Mouse (Mus musculus) limb, embryonic 14.5 days (tissue): ENCODE data around the gene Macrod2. TPM values are rescaled to one million over a fixed set of nuclear protein-coding genes. Genes with fewer than 3 reads are reported as not detected.

Experiments
- ATAC-seq: fragments of 200-750 bp; cut with Nextera tagmentation; 2 replicates; pipeline ENCODE4 v1.8.0; 2017; ENCODE audit warnings: low read depth, moderate number of reproducible peaks, moderate TSS enrichment; ENCODE audit not compliant: low FRiP score
- DNase-seq: peaks from one replicate; pipeline ENCODE4 v3.0.0-alpha.2; 2015; ENCODE audit warnings: low spot score
- H3K27ac ChIP-seq: fragments of 300-500 bp; sonication (generic); replicated peaks from 2 replicates; pipeline ENCODE4 v1.5.1; 2014; ENCODE audit warnings: low read depth, mild to moderate bottlenecking, low read length, moderate library complexity, mixed read lengths
- H3K27me3 ChIP-seq: fragments of 300-500 bp; sonication (generic); 2 replicates; pipeline ENCODE4 v1.6.1; 2014; ENCODE audit warnings: low read length, mixed read lengths; ENCODE audit not compliant: control insufficient read depth, insufficient read depth
- H3K36me3 ChIP-seq: fragments of 300-500 bp; sonication (generic); 2 replicates; pipeline ENCODE4 v1.6.1; 2014; ENCODE audit warnings: mild to moderate bottlenecking, low read length, moderate library complexity, mixed read lengths; ENCODE audit not compliant: control insufficient read depth, insufficient read depth
- H3K4me1 ChIP-seq: fragments of 300-500 bp; sonication (generic); 2 replicates; pipeline ENCODE4 v1.6.1; 2014; ENCODE audit warnings: antibody characterized with exemption, low read length, mixed read lengths; ENCODE audit not compliant: control insufficient read depth, insufficient read depth
- H3K4me2 ChIP-seq: fragments of 300-500 bp; sonication (generic); replicated peaks from 2 replicates; pipeline ENCODE4 v1.6.1; 2014; ENCODE audit warnings: low read depth, mild to moderate bottlenecking, low read length, moderate library complexity; ENCODE audit not compliant: severe bottlenecking
- H3K4me3 ChIP-seq: fragments of 300-500 bp; sonication (generic); replicated peaks from 2 replicates; pipeline ENCODE4 v1.5.1; 2014; ENCODE audit warnings: low read length
- H3K9ac ChIP-seq: fragments of 300-500 bp; sonication (generic); 2 replicates; pipeline ENCODE4 v1.6.1; 2014; ENCODE audit warnings: mild to moderate bottlenecking, low read depth, low read length, moderate library complexity; ENCODE audit not compliant: severe bottlenecking
- H3K9me3 ChIP-seq: fragments of 300-500 bp; sonication (generic); 2 replicates; pipeline ENCODE4 v1.6.1; 2016; ENCODE audit warnings: low read length; ENCODE audit not compliant: control insufficient read depth
- POLR2A ChIP-seq: fragments of 200-500 bp; IDR thresholded peaks from 2 replicates; pipeline ENCODE4 v1.8.0; 2012; ENCODE audit warnings: inconsistent platforms, mild to moderate bottlenecking, moderate library complexity, borderline replicate concordance; ENCODE audit not compliant: insufficient read depth, insufficient read length; ENCODE audit errors: extremely low read depth
- WGBS: fragments of 180-500 bp; shearing (Covaris S2); extraction: QIAGEN DNeasy Blood & Tissue Kit; methylation state at CpG from one replicate; pipeline ENCODE4 v1.1.7; 2014; 5-methylcytosine and 5-hydroxymethylcytosine counted together
- polyA plus RNA-seq, 2 experiments: library from polyadenylated mRNA; depleted of rRNA in 1 of 2; stranded (reverse) in 1 of 2; unstranded in 1 of 2; fragments of >200 nt; fragmentation: Nextera tagmentation in 1 of 2; extraction: Ambion mirVana in 1 of 2; gene quantifications; 2 replicates each; pipeline versions ENCODE4 v1.2.1 to v1.2.3; 2012 to 2014

The Macrod2 gene
- polyA plus RNA-seq, 2 experiments = 8.5 to 24.5 TPM

- WGBS = 91% methylated on average over 2 of the region's 2 CpGs
- Histone ChIP-seq H3K9me3 (no peaks in the 10 kb centered on the region), H3K36me3 (no peaks in the 10 kb centered on the region), H3K27me3 (no peaks in the 10 kb centered on the region), H3K4me3 (no peak overlapping the region), H3K4me2 (no peak overlapping the region), H3K4me1 (no peaks in the 10 kb centered on the region), H3K27ac (no peak overlapping the region), H3K9ac (no peak overlapping the region)
- ATAC-seq (no peak), DNase-seq (no peak)
- TF ChIP-seq POLR2A = no peak
Observed at GRCm38 (mm10) chr2:141301030-141301429, 905.9 kb downstream of the Macrod2 start.

DNA sequence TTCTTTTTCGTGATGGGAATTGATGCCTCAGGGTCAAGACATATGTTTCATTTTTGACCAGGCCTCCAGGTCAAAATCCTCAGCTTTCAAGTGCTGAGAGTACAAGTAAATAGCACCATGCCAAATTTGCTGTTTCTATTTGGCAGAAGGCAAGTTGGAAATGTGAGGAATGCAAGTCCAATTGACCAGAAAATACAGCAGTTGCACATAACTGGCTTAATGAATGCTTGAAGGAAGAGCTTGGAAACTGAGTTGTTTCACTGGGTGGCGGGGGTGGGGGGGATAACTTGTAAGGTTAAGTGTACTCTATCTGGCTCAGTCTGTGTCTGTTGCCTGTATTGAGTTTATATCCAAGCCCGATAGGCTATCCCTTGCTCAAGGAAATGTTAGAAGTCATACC, 913.3 kb downstream of the Macrod2 start:
- DNase-seq = no peak
- H3K36me3 ChIP-seq = no peaks in the 10 kb centered on the region

GRCm38 (mm10) chr2:141312136-141312948, 917.2 kb downstream of the Macrod2 start:
- no peak overlapping the region for H3K4me3 ChIP-seq
- H3K9me3 ChIP-seq = no peaks in the 10 kb centered on the region
- H3K36me3 ChIP-seq = no peaks in the 10 kb centered on the region
- no peaks in the 10 kb centered on the region for H3K27me3 ChIP-seq
- 60% methylated on average over 10 of the region's 10 CpGs for WGBS
- H3K27ac ChIP-seq = no peak overlapping the region
- no peak overlapping the region for H3K9ac ChIP-seq
- H3K4me2 ChIP-seq = no peak overlapping the region
- DNase-seq (peak; percentile 58), ATAC-seq (peak; percentile 89)
- no peak for TF ChIP-seq POLR2A
- H3K4me1 ChIP-seq = no peaks in the 10 kb centered on the region; the same call in 1 of the 2 replicates

More for the DNA sequence above, 913.3 kb downstream of the Macrod2 start:
- Histone ChIP-seq H3K4me3 (no peak overlapping the region), H3K27ac (no peak overlapping the region), H3K4me2 (no peak overlapping the region), H3K9ac (no peak overlapping the region), H3K4me1 (no peaks in the 10 kb centered on the region; the same call in 1 of the 2 replicates), H3K27me3 (no peaks in the 10 kb centered on the region), H3K9me3 (no peaks in the 10 kb centered on the region)
- 77% methylated on average over 3 of the region's 3 CpGs for WGBS
- no peak for TF ChIP-seq POLR2A
- ATAC-seq = no peak

DNA sequence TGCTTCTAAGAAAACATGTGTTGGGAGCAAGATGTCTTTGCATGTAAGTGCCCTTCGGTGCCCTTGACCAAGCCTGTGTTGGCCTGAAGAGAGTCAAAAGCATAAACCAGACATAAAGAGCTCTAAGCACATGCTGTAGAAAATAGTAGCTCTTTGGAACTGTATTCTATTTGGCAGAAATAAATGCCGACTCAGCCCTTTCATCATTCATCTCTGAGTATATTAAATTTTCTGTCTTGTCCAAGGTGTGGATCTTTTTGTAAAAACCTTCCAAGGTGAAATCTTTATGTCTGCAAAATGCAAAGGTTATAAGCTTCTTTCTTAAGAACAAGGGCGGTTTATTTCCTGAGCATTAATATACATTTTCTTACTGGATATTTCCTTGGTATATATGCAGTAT, 920.2 kb downstream of the Macrod2 start:
- 95% methylated on average over 3 of the region's 3 CpGs for WGBS
- H3K36me3 ChIP-seq = no peaks in the 10 kb centered on the region
- no peaks in the 10 kb centered on the region for H3K27me3 ChIP-seq
- H3K4me1 ChIP-seq = no peaks in the 10 kb centered on the region
- no peak overlapping the region for H3K9ac ChIP-seq
- no peak overlapping the region for H3K4me3 ChIP-seq
- H3K9me3 ChIP-seq = no peaks in the 10 kb centered on the region
- ATAC-seq = no peak
- no peak for TF ChIP-seq POLR2A
- DNase-seq = no peak
- no peak overlapping the region for H3K27ac ChIP-seq
- H3K4me2 ChIP-seq = no peak overlapping the region

DNA sequence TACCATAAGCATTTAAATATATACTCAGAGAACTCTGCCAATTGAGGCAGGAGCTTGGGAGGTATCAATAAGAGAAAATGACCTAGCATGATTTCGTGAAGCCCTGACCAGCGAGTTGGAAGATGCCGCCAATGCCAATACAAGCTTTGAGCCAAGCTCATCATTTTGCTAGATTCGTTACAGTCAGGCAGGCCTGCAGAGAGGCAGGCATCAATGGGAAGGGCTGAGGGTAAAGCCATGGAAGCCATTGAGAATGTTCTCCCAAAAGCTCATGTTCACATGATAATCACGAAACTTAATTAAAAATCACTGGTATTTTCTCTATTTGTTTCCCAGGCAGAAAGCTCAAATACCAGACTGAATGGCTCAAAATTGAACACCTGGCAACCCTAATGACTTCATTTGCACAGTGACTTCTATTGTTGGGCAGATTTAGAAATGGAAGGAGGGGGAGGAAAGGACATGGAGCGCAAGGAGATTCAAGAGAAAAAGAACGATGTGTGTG, 928.9 kb downstream of the Macrod2 start:
- H3K27ac ChIP-seq = no peak overlapping the region

More for the DNA sequence above, 928.9 kb downstream of the Macrod2 start:
- Histone ChIP-seq H3K27me3 (no peaks in the 10 kb centered on the region), H3K9ac (no peak overlapping the region), H3K4me1 (no peaks in the 10 kb centered on the region), H3K36me3 (no peaks in the 10 kb centered on the region), H3K9me3 (no peaks in the 10 kb centered on the region), H3K4me2 (no peak overlapping the region), H3K4me3 (no peak overlapping the region)
- 90% methylated on average over 7 of the region's 7 CpGs for WGBS
- ATAC-seq (no peak), DNase-seq (no peak)
- TF ChIP-seq POLR2A = no peak
